ENCODE assay signal across 10 mouse cellular contexts in the genomic region with DNA sequence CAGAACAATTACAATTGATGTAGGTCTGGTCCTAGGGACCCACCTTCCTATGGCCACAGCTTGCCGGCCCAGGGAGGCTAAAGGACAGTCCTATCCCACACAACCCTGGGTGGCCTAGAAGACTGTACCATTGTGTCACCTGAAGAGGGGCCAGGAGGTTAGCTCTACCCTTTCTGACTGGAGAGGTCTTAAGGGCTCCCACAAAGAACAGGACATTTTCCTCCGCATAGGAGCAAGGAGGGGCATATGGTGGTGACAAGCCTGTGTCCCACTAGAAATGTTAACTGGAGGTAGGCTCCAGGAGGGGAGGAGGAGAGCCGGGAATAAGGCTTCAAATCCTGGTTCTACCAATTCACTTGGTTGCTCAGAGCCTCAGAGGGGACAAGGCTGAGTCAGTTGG. TPM values are rescaled to one million over a fixed set of nuclear protein-coding genes. Genes with fewer than 3 reads are reported as not detected.
DNase-seq lines count a peak whose midpoint lies in the region; ATAC-seq and TF ChIP-seq lines count a peak whose summit lies in the region.
"Had no signal": no experiment of that assay in that cellular context is flagged by ENCODE, and none has a peak within 500 bp of the region (broad histone marks: within the 10 kb centered on the region; RNA-seq: fewer than 3 reads in every experiment).

No protein-coding gene starts in this region.

- no peak overlapping the region for H3K4me3 ChIP-seq in layer of hippocampus, adult 2 months
- H3K4me3 ChIP-seq in embryonic fibroblast, embryonic 13.5 days (ENCODE audit: insufficient read depth, low read length): no peak overlapping the region
- H3K4me3 ChIP-seq in hindbrain, embryonic 16.5 days (ENCODE audit: low read length): no peak overlapping the region
- no peak overlapping the region for H3K4me3 ChIP-seq in myocyte
- no peak overlapping the region for H3K4me3 ChIP-seq in thymus, adult 2 months (ENCODE audit: control insufficient read depth, insufficient read depth, low read length)

- peak overlapping the region; percentile 92 for H3K4me2 ChIP-seq in hindbrain, embryonic 16.5 days (ENCODE audit: low read length)
- peak overlapping the region; percentile 25 for H3K4me2 ChIP-seq in myocyte (ENCODE audit: low read depth)

- no peak for TF ChIP-seq POLR2A in embryonic fibroblast, embryonic 13.5 days (IDR thresholded peaks at IDR 0.05; ENCODE audit: low read depth, low read length)
- TF ChIP-seq POLR2A in myocyte (IDR thresholded peaks at IDR 0.05; ENCODE audit: insufficient read length, low read depth): no peak
- no peak for TF ChIP-seq POLR2A in thymus, adult 2 months (IDR thresholded peaks at IDR 0.05; ENCODE audit: control insufficient read depth, extremely low read depth, insufficient read depth, low read length, poor library complexity)

- no peak overlapping the region for H3ac ChIP-seq in myocyte (ENCODE audit: control insufficient read depth, insufficient read length)

- DNase-seq in layer of hippocampus, adult 2 months (ENCODE audit: low spot score in 2 of 2): no peak
- no peak for DNase-seq in layer of hippocampus, postnatal 10 days (ENCODE audit: low spot score in 2 of 2)
- no peak for DNase-seq in frontal cortex, postnatal 14 days (ENCODE audit: low spot score in 2 of 2)
- DNase-seq in thymus, postnatal 0 days (ENCODE audit: low spot score): no peak
- DNase-seq in thymus, adult 2 months: no peak

- TF ChIP-seq CTCF in layer of hippocampus, adult 2 months (conservative IDR thresholded peaks at IDR 0.05): no peak
- TF ChIP-seq CTCF in embryonic fibroblast, embryonic 13.5 days (IDR thresholded peaks at IDR 0.05; ENCODE audit: borderline replicate concordance, insufficient read depth, low read length): no peak
- no peak for TF ChIP-seq CTCF in thymus, adult 2 months (IDR thresholded peaks at IDR 0.05; ENCODE audit: borderline replicate concordance, control insufficient read depth, extremely low read depth, insufficient read depth, low read length, poor library complexity)

- WGBS in hindbrain, embryonic 16.5 days: 24% methylated on average over 3 of the region's 3 CpGs
- WGBS in thymus, adult 2 months: 82% methylated on average over 3 of the region's 3 CpGs

- ATAC-seq in hindbrain, embryonic 16.5 days: no peak

- H3K9ac ChIP-seq in hindbrain, embryonic 16.5 days (ENCODE audit: low read depth, low read length): peak overlapping the region; percentile 82

- peaks cover 13% of the 10 kb centered on the region for H3K4me1 ChIP-seq in embryonic fibroblast, embryonic 13.5 days (ENCODE audit: control insufficient read depth, insufficient read depth, low read length)
- H3K4me1 ChIP-seq in hindbrain, embryonic 16.5 days (ENCODE audit: control insufficient read depth, insufficient read depth, low read depth, low read length): peaks cover 27% of the 10 kb centered on the region
- peaks cover 9% of the 10 kb centered on the region; the same call in 1 of the 2 replicates for H3K4me1 ChIP-seq in thymus, adult 2 months (replicated peaks; ENCODE audit: control insufficient read depth, insufficient read depth, low read length)

- H3K79me2 ChIP-seq in myocyte (ENCODE audit: control insufficient read depth, insufficient read depth): no peaks in the 10 kb centered on the region

- peaks cover 6% of the 10 kb centered on the region for H3K36me3 ChIP-seq in hindbrain, embryonic 16.5 days (ENCODE audit: control insufficient read depth, insufficient read depth, low read length)
- no peaks in the 10 kb centered on the region for H3K36me3 ChIP-seq in myocyte (ENCODE audit: control insufficient read depth, insufficient read depth)
- H3K36me3 ChIP-seq in thymus, adult 2 months (ENCODE audit: control insufficient read depth, insufficient read depth, low read length): no peaks in the 10 kb centered on the region

- H3K9me3 ChIP-seq in hindbrain, embryonic 16.5 days (ENCODE audit: control insufficient read depth, low read length): no peaks in the 10 kb centered on the region

- H3K27ac ChIP-seq in layer of hippocampus, adult 2 months: peak overlapping the region; percentile 39; the same call in 1 of the 2 replicates
- peak overlapping the region; percentile 92 for H3K27ac ChIP-seq in embryonic fibroblast, embryonic 13.5 days (ENCODE audit: insufficient read depth, low read length)
- peak overlapping the region; percentile 73 for H3K27ac ChIP-seq in hindbrain, embryonic 16.5 days (ENCODE audit: low read depth, low read length)
- no peak overlapping the region for H3K27ac ChIP-seq in thymus, adult 2 months (ENCODE audit: control insufficient read depth, insufficient read depth, low read length)

- H3K27me3 ChIP-seq in hindbrain, embryonic 16.5 days (replicated peaks; ENCODE audit: control insufficient read depth, insufficient read depth, low read length): peaks cover 6% of the 10 kb centered on the region; the same call in 1 of the 2 replicates
- H3K27me3 ChIP-seq in myocyte (ENCODE audit: control insufficient read depth, insufficient read depth, insufficient read length): no peaks in the 10 kb centered on the region
- peaks cover 2% of the 10 kb centered on the region; the same call in 1 of the 2 replicates for H3K27me3 ChIP-seq in thymus, adult 2 months (ENCODE audit: control insufficient read depth, insufficient read depth, low read length)
- H3K27me3 ChIP-seq: Patski had no signal

TF ChIP-seq in myocyte, 11 proteins besides CTCF, POLR2A, EP300 and RAD21:
- TF ChIP-seq CEBPB (IDR thresholded peaks at IDR 0.05; ENCODE audit: insufficient read depth, poor library complexity, severe bottlenecking): no peak
- no peak for TF ChIP-seq SRF (IDR thresholded peaks at IDR 0.05; ENCODE audit: control insufficient read depth, insufficient read length, low read depth)
- TF ChIP-seq REST (IDR thresholded peaks at IDR 0.05; ENCODE audit: insufficient read depth, insufficient read length): no peak
- TF ChIP-seq TCF12 (IDR thresholded peaks at IDR 0.05; ENCODE audit: insufficient read depth, poor library complexity, severe bottlenecking): no peak
- TF ChIP-seq E2F4 (IDR thresholded peaks at IDR 0.05; ENCODE audit: insufficient read depth): no peak
- no peak for TF ChIP-seq USF1 (IDR thresholded peaks at IDR 0.05; ENCODE audit: low read depth)
- TF ChIP-seq MYOD1 (IDR thresholded peaks at IDR 0.05; ENCODE audit: control insufficient read depth in 1 of 3, insufficient read length in 2 of 3, low read depth in 2 of 3): no peak
- no peak for TF ChIP-seq TCF3 (IDR thresholded peaks at IDR 0.05; ENCODE audit: insufficient read length, low read depth)
- TF ChIP-seq MAX (IDR thresholded peaks at IDR 0.05; ENCODE audit: low read depth): no peak
- no peak for TF ChIP-seq MYOG (IDR thresholded peaks at IDR 0.05; ENCODE audit: control insufficient read depth in 1 of 3, insufficient read depth in 1 of 3, insufficient read length in 2 of 3, low read depth in 2 of 3)
- TF ChIP-seq POLR2AphosphoS2 (IDR thresholded peaks at IDR 0.05; ENCODE audit: insufficient read length, low read depth): no peak
TF ChIP-seq in myocyte: peak in this region for 0.

RNA-seq across cellular contexts. Expression of gene Gpr153, which starts 0.8 kb away (rescaled TPM):
- 1 to 10 TPM; 5.6 to 6.4 TPM for total RNA-seq in layer of hippocampus, adult 2 months (2021)
- 10 to 100 TPM; 21.4 to 23.1 TPM for total RNA-seq in layer of hippocampus, postnatal 10 days (2021)
- 58.7 and 79.1 TPM in 2 replicates for polyA plus RNA-seq in embryonic fibroblast, embryonic 13.5 days (2011; ENCODE audit: insufficient read length, low read depth, missing spikeins)
- polyA plus RNA-seq in hindbrain, embryonic 16.5 days (2015; fragmentation: Nextera tagmentation; extraction: Ambion mirVana): 15.5 and 16.4 TPM in 2 replicates
- 6.5 TPM for polyA plus RNA-seq in myocyte (2012; fragmentation: generic; extraction: Trizol)
- polyA plus RNA-seq in thymus, postnatal 0 days (2015; fragmentation: Nextera tagmentation; extraction: Ambion mirVana): 1.2 and 1.4 TPM in 2 replicates
- polyA plus RNA-seq in thymus, adult 2 months (2012; rRNA removed): 5.3 and 5.5 TPM in 2 replicates

RNA-seq across cellular contexts. Expression of gene Hes3, which starts 18.3 kb away (rescaled TPM):
- total RNA-seq in layer of hippocampus, adult 2 months (2021): not detected
- total RNA-seq in layer of hippocampus, postnatal 10 days (2021): not detected
- polyA plus RNA-seq in embryonic fibroblast, embryonic 13.5 days (2011; ENCODE audit: insufficient read length, low read depth, missing spikeins): not detected in 2 replicates
- polyA plus RNA-seq in hindbrain, embryonic 16.5 days (2015; fragmentation: Nextera tagmentation; extraction: Ambion mirVana): 0.11 and 0.50 TPM in 2 replicates
- polyA plus RNA-seq in myocyte (2012; fragmentation: generic; extraction: Trizol): 0.02 TPM
- 0.07 TPM in 1 of 2 replicates, not detected in the other for polyA plus RNA-seq in thymus, postnatal 0 days (2015; fragmentation: Nextera tagmentation; extraction: Ambion mirVana)
- 0.19 and 0.28 TPM in 2 replicates for polyA plus RNA-seq in thymus, adult 2 months (2012; rRNA removed)
- polyA plus RNA-seq: gonadal fat pad, adult 2 months had no signal

RNA-seq across cellular contexts. Expression of gene Icmt, which starts 23.8 kb away (rescaled TPM):
- 10 to 100 TPM; 42.3 to 43.0 TPM for total RNA-seq in layer of hippocampus, adult 2 months (2021)
- total RNA-seq in layer of hippocampus, postnatal 10 days (2021): 10 to 100 TPM; 27.9 to 33.9 TPM
- polyA plus RNA-seq in embryonic fibroblast, embryonic 13.5 days (2011; ENCODE audit: insufficient read length, low read depth, missing spikeins): 34.2 and 42.7 TPM in 2 replicates
- 17.2 and 22.2 TPM in 2 replicates for polyA plus RNA-seq in hindbrain, embryonic 16.5 days (2015; fragmentation: Nextera tagmentation; extraction: Ambion mirVana)
- polyA plus RNA-seq in myocyte (2012; fragmentation: generic; extraction: Trizol): 30.8 TPM
- 19.2 and 19.7 TPM in 2 replicates for polyA plus RNA-seq in thymus, postnatal 0 days (2015; fragmentation: Nextera tagmentation; extraction: Ambion mirVana)
- 42.6 and 48.1 TPM in 2 replicates for polyA plus RNA-seq in thymus, adult 2 months (2012; rRNA removed)

RNA-seq across cellular contexts. Expression of gene Rnf207, which starts 45.6 kb away (rescaled TPM):
- total RNA-seq in layer of hippocampus, adult 2 months (2021): 1 to 10 TPM; 6.5 to 7.7 TPM
- total RNA-seq in layer of hippocampus, postnatal 10 days (2021): 1 to 10 TPM; 3.1 to 4.0 TPM
- polyA plus RNA-seq in embryonic fibroblast, embryonic 13.5 days (2011; ENCODE audit: insufficient read length, low read depth, missing spikeins): 0.81 and 1.5 TPM in 2 replicates
- 9.0 and 10.6 TPM in 2 replicates for polyA plus RNA-seq in hindbrain, embryonic 16.5 days (2015; fragmentation: Nextera tagmentation; extraction: Ambion mirVana)
- polyA plus RNA-seq in myocyte (2012; fragmentation: generic; extraction: Trizol): 0.52 TPM
- 0.09 TPM in 1 of 2 replicates, not detected in the other for polyA plus RNA-seq in thymus, postnatal 0 days (2015; fragmentation: Nextera tagmentation; extraction: Ambion mirVana)
- polyA plus RNA-seq in thymus, adult 2 months (2012; rRNA removed): 0.57 and 10.2 TPM in 2 replicates

RNA-seq across cellular contexts. Expression of gene Rpl22, which starts 52.4 kb away (rescaled TPM):
- total RNA-seq in layer of hippocampus, adult 2 months (2021): 100 to 1,000 TPM; 186 to 202 TPM
- total RNA-seq in layer of hippocampus, postnatal 10 days (2021): 100 to 1,000 TPM; 283 to 319 TPM
- polyA plus RNA-seq in embryonic fibroblast, embryonic 13.5 days (2011; ENCODE audit: insufficient read length, low read depth, missing spikeins): 1,143 and 1,246 TPM in 2 replicates
- polyA plus RNA-seq in hindbrain, embryonic 16.5 days (2015; fragmentation: Nextera tagmentation; extraction: Ambion mirVana): 125 and 138 TPM in 2 replicates
- polyA plus RNA-seq in myocyte (2012; fragmentation: generic; extraction: Trizol): 1,218 TPM
- polyA plus RNA-seq in thymus, postnatal 0 days (2015; fragmentation: Nextera tagmentation; extraction: Ambion mirVana): 557 and 592 TPM in 2 replicates
- 43.8 and 60.3 TPM in 2 replicates for polyA plus RNA-seq in thymus, adult 2 months (2012; rRNA removed)
